Mouse (Mus musculus) heart, embryonic 12.5 days (tissue): Measurements from ENCODE around the gene Hmg20a. TPM values are rescaled to one million over a fixed set of nuclear protein-coding genes. Genes with fewer than 3 reads are reported as not detected.
A peak's percentile ranks its signal among the peaks of the same experiment; 100 is the strongest.

Experiments
- ATAC-seq: fragments of 200-750 bp; cut with Nextera tagmentation; 2 replicates; pipeline ENCODE4 v1.8.0; 2017; ENCODE audit warnings: moderate TSS enrichment, moderate library complexity; ENCODE audit not compliant: insufficient number of reproducible peaks, low FRiP score
- H3K27ac ChIP-seq: fragments of 300-500 bp; sonication (generic); 2 replicates; pipeline ENCODE4 v1.5.1; 2016; ENCODE audit warnings: mild to moderate bottlenecking, moderate library complexity; ENCODE audit not compliant: poor library complexity, severe bottlenecking
- H3K27me3 ChIP-seq: fragments of 300-500 bp; sonication (generic); replicated peaks from 2 replicates; pipeline ENCODE4 v1.6.1; 2016; ENCODE audit warnings: mild to moderate bottlenecking, moderate library complexity
- H3K36me3 ChIP-seq: fragments of 300-500 bp; sonication (generic); 2 replicates; pipeline ENCODE4 v1.6.1; 2016; ENCODE audit warnings: mild to moderate bottlenecking, moderate library complexity
- H3K4me1 ChIP-seq: fragments of 300-500 bp; sonication (generic); replicated peaks from 2 replicates; pipeline ENCODE4 v1.6.1; 2016; ENCODE audit warnings: mild to moderate bottlenecking
- H3K4me2 ChIP-seq: fragments of 300-500 bp; sonication (generic); 2 replicates; pipeline ENCODE4 v1.6.1; 2016; ENCODE audit warnings: mild to moderate bottlenecking, moderate library complexity
- H3K4me3 ChIP-seq: fragments of 300-500 bp; sonication (generic); 2 replicates; pipeline ENCODE4 v1.5.1; 2016; ENCODE audit warnings: mild to moderate bottlenecking
- H3K9ac ChIP-seq: fragments of 300-500 bp; sonication (generic); 2 replicates; pipeline ENCODE4 v1.6.1; 2016; ENCODE audit warnings: mild to moderate bottlenecking, moderate library complexity
- H3K9me3 ChIP-seq: fragments of 300-500 bp; sonication (generic); replicated peaks from 2 replicates; pipeline ENCODE4 v1.6.1; 2016; ENCODE audit warnings: mild to moderate bottlenecking, moderate library complexity
- WGBS: fragments of 180-500 bp; shearing (Covaris S2); methylation state at CpG from one replicate; pipeline ENCODE4 v1.1.7; 2016; 5-methylcytosine and 5-hydroxymethylcytosine counted together
- polyA plus RNA-seq: library from polyadenylated mRNA; unstranded; fragments of >200 nt; fragmentation: Nextera tagmentation; extraction: Ambion mirVana; gene quantifications from 2 replicates; pipeline ENCODE4 v1.2.1, GENCODE M21; 2016

Hmg20a gene
- polyA plus RNA-seq, 1 experiment from 2014 or later: 62.1 TPM

GRCm38 (mm10) chr9:56527951-56528350, 109.5 kb downstream of the Hmg20a start:
- Histone ChIP-seq H3K9me3 (peaks cover 3% of the 10 kb centered on the region; the same call in 1 of the 2 replicates), H3K9ac (no peak overlapping the region)
- no peak for ATAC-seq

GRCm38 (mm10) chr9:56531991-56532390, 113.6 kb downstream of the Hmg20a start:
- no peaks in the 10 kb centered on the region for H3K36me3 ChIP-seq
- no peak overlapping the region for H3K27ac ChIP-seq
- H3K4me1 ChIP-seq: peaks cover 13% of the 10 kb centered on the region
- no peak overlapping the region for H3K4me3 ChIP-seq
- ATAC-seq: no peak
- no peaks in the 10 kb centered on the region for H3K27me3 ChIP-seq
- H3K9me3 ChIP-seq: peaks cover 3% of the 10 kb centered on the region; the same call in 1 of the 2 replicates
- no peak overlapping the region for H3K9ac ChIP-seq
- no peak overlapping the region for H3K4me2 ChIP-seq

More at GRCm38 (mm10) chr9:56527951-56528350, 109.5 kb downstream of the Hmg20a start:
- Histone ChIP-seq H3K36me3 (no peaks in the 10 kb centered on the region), H3K4me1 (no peaks in the 10 kb centered on the region), H3K4me2 (no peak overlapping the region), H3K4me3 (no peak overlapping the region), H3K27me3 (no peaks in the 10 kb centered on the region), H3K27ac (no peak overlapping the region)
- 77% methylated on average over 4 of the region's 4 CpGs for WGBS

GRCm38 (mm10) chr9:56533916-56534315, 115.5 kb downstream of the Hmg20a start:
- ATAC-seq: peak; percentile 54; the same call in 1 of the 2 replicates
- peaks cover 13% of the 10 kb centered on the region for H3K4me1 ChIP-seq

GRCm38 (mm10) chr9:56534727-56535126, 116.3 kb downstream of the Hmg20a start:
- no peak overlapping the region for H3K9ac ChIP-seq
- H3K4me3 ChIP-seq: no peak overlapping the region
- peaks cover 13% of the 10 kb centered on the region for H3K4me1 ChIP-seq
- H3K36me3 ChIP-seq: no peaks in the 10 kb centered on the region
- WGBS: 48% methylated on average over 7 of the region's 7 CpGs
- no peak for ATAC-seq
- H3K9me3 ChIP-seq: no peaks in the 10 kb centered on the region
- H3K27ac ChIP-seq: no peak overlapping the region
- H3K4me2 ChIP-seq: no peak overlapping the region
- no peaks in the 10 kb centered on the region for H3K27me3 ChIP-seq

More at GRCm38 (mm10) chr9:56533916-56534315, 115.5 kb downstream of the Hmg20a start:
- Histone ChIP-seq H3K36me3 (no peaks in the 10 kb centered on the region), H3K4me2 (no peak overlapping the region), H3K27me3 (no peaks in the 10 kb centered on the region), H3K4me3 (no peak overlapping the region), H3K9ac (no peak overlapping the region), H3K27ac (peak overlapping the region; percentile 10; the same call in 1 of the 2 replicates), H3K9me3 (no peaks in the 10 kb centered on the region)
- 64% methylated on average over 9 of the region's 9 CpGs for WGBS

GRCm38 (mm10) chr9:56535361-56535760, 117.0 kb downstream of the Hmg20a start:
- H3K9me3 ChIP-seq: no peaks in the 10 kb centered on the region
- H3K27me3 ChIP-seq: no peaks in the 10 kb centered on the region
- whole genome bisulfite sequencing: 14% methylated on average over 11 of the region's 11 CpGs
- no peak overlapping the region for H3K9ac ChIP-seq
- no peak overlapping the region for H3K4me3 ChIP-seq
- no peaks in the 10 kb centered on the region for H3K36me3 ChIP-seq
- peak overlapping the region; percentile 40 for H3K4me2 ChIP-seq
- peaks cover 13% of the 10 kb centered on the region for H3K4me1 ChIP-seq
- peak overlapping the region; percentile 41; the same call in 1 of the 2 replicates for H3K27ac ChIP-seq
- ATAC-seq: no peak

GRCm38 (mm10) chr9:56540051-56540450, 121.6 kb downstream of the Hmg20a start:
- H3K9ac ChIP-seq: no peak overlapping the region
- H3K4me3 ChIP-seq: no peak overlapping the region
- H3K36me3 ChIP-seq: no peaks in the 10 kb centered on the region
- H3K4me1 ChIP-seq: peaks cover 18% of the 10 kb centered on the region
- H3K4me2 ChIP-seq: no peak overlapping the region
- ATAC-seq: no peak
- no peaks in the 10 kb centered on the region for H3K9me3 ChIP-seq
- no peak overlapping the region for H3K27ac ChIP-seq
- H3K27me3 ChIP-seq: no peaks in the 10 kb centered on the region
- 49% methylated on average over 12 of the region's 12 CpGs for WGBS

GRCm38 (mm10) chr9:56544687-56545475, 126.5 kb downstream of the Hmg20a start:
- WGBS: 52% methylated on average over 6 of the region's 6 CpGs
- H3K9ac ChIP-seq: no peak overlapping the region
- no peaks in the 10 kb centered on the region for H3K9me3 ChIP-seq
- H3K4me3 ChIP-seq: no peak overlapping the region
- no peaks in the 10 kb centered on the region for H3K36me3 ChIP-seq
- no peak overlapping the region for H3K4me2 ChIP-seq
- no peak overlapping the region for H3K27ac ChIP-seq
- H3K27me3 ChIP-seq: no peaks in the 10 kb centered on the region
- ATAC-seq: no peak
- H3K4me1 ChIP-seq: peaks cover 23% of the 10 kb centered on the region

Other genes starting within 250 kb of the Hmg20a start
- gene Peak1, start 542 bp upstream of the Hmg20a start, polyA plus RNA-seq: 15.0 and 16.3 TPM in 2 replicates